Mouse (Mus musculus) retina, embryonic 14.5 days (tissue): Measurements from ENCODE around the gene Hfe.
A peak's percentile ranks its signal among the peaks of the same experiment; 100 is the strongest.

ENCODE experiments used
- DNase-seq: peaks from one replicate; pipeline ENCODE4 v3.0.0-alpha.2; 2015; ENCODE audit warnings: low spot score

Hfe gene

GRCm38 (mm10) chr13:23710374-23711089 lies at the start of gene Hfe:
Gene Hfe, minus strand, starts transcription at chr13:23710854.
- peak; percentile 66 for DNase-seq

GRCm38 (mm10) chr13:23759916-23760239 lies 49.2 kb upstream of the Hfe start:
- no peak for DNase-seq

- no peak for DNase-seq
Observed at GRCm38 (mm10) chr13:23759251-23759771, 48.7 kb upstream of the Hfe start.

GRCm38 (mm10) chr13:23757921-23758320 lies 47.3 kb upstream of the Hfe start:
- DNase-seq = no peak

GRCm38 (mm10) chr13:23757211-23757773 lies 46.6 kb upstream of the Hfe start:
- peak; percentile 63 for DNase-seq

- peak; percentile 96 for DNase-seq
Observed at GRCm38 (mm10) chr13:23756790-23757189, 46.1 kb upstream of the Hfe start, which contains the start of gene Hist1h4b. Gene Hist1h4b, plus strand, starts transcription at chr13:23757013.

- DNase-seq = no peak
Observed at GRCm38 (mm10) chr13:23755000-23755399, 44.3 kb upstream of the Hfe start.

GRCm38 (mm10) chr13:23753314-23754078 lies 42.8 kb upstream of the Hfe start:
- DNase-seq = no peak

GRCm38 (mm10) chr13:23752742-23753172 lies 42.1 kb upstream of the Hfe start:
- DNase-seq = no peak

- DNase-seq = peak; percentile 98
Observed at GRCm38 (mm10) chr13:23752067-23752741, 41.5 kb upstream of the Hfe start, which contains the start of gene Hist1h3b. Gene Hist1h3b, plus strand, starts transcription at chr13:23752267.

GRCm38 (mm10) chr13:23751478-23751956 lies 40.9 kb upstream of the Hfe start:
- no peak for DNase-seq

- peak; percentile 87 for DNase-seq
Observed at GRCm38 (mm10) chr13:23750839-23751477, 40.3 kb upstream of the Hfe start, which contains the start of gene Hist1h2ab. Gene Hist1h2ab, plus strand, starts transcription at chr13:23751126.

GRCm38 (mm10) chr13:23749563-23750121 lies 39.0 kb upstream of the Hfe start:
- no peak for DNase-seq

GRCm38 (mm10) chr13:23747892-23748288 lies 37.2 kb upstream of the Hfe start:
- no peak for DNase-seq

GRCm38 (mm10) chr13:23747081-23747891 lies 36.6 kb upstream of the Hfe start:
- DNase-seq = no peak

GRCm38 (mm10) chr13:23746201-23747080 lies 35.8 kb upstream of the Hfe start, which contains the start of gene Hist1h2bb:
Gene Hist1h2bb, plus strand, starts transcription at chr13:23746734.
- DNase-seq = peak; percentile 91

- DNase-seq = peak; percentile 94
Observed at GRCm38 (mm10) chr13:23745381-23746161, 34.9 kb upstream of the Hfe start, which contains the start of gene Hist1h3c. Gene Hist1h3c, minus strand, starts transcription at chr13:23745602.
